Mouse (Mus musculus): ENCODE data around the gene Snx1. TPM values are rescaled to one million over a fixed set of nuclear protein-coding genes. Genes with fewer than 3 reads are reported as not detected.

The Snx1 gene
- polyA plus RNA-seq, 1 experiment from 2014 or later, result 89.6 TPM

- no peak for ATAC-seq
- Histone ChIP-seq H3K36me3 (peaks cover 14% of the 10 kb centered on the region), H3K9me3 (replicated peaks) (no peaks in the 10 kb centered on the region), H3K9ac (no peak overlapping the region), H3K27me3 (replicated peaks) (peaks cover 27% of the 10 kb centered on the region), H3K4me1 (peaks cover 4% of the 10 kb centered on the region), H3K4me3 (no peak overlapping the region), H3K4me2 (no peak overlapping the region), H3K27ac (no peak overlapping the region)
- 51% methylated on average over 4 of the region's 4 CpGs for WGBS (ENCODE audit: insufficient replicate concordance)
These were observed 44.4 kb downstream of the Snx1 start for GRCm38 (mm10) chr9:66081999-66082398.

- peaks cover 7% of the 10 kb centered on the region for H3K4me1 ChIP-seq
- no peak for ATAC-seq
- no peak overlapping the region for H3K9ac ChIP-seq
- H3K27ac ChIP-seq, result no peak overlapping the region
- H3K27me3 ChIP-seq (replicated peaks), result peaks cover 36% of the 10 kb centered on the region
- H3K4me3 ChIP-seq, result no peak overlapping the region
- 71% methylated on average over 3 of the region's 3 CpGs for WGBS (ENCODE audit: insufficient replicate concordance)
- no peaks in the 10 kb centered on the region for H3K9me3 ChIP-seq (replicated peaks)
- H3K4me2 ChIP-seq, result no peak overlapping the region
- 0 out of 2 replicates have a peak, but pooled peaks cover 5% of the 10 kb centered on the region for H3K36me3 ChIP-seq
These were observed 45.5 kb downstream of the Snx1 start for GRCm38 (mm10) chr9:66080804-66081459.

- peaks cover 7% of the 10 kb centered on the region for H3K4me1 ChIP-seq
- no peak overlapping the region for H3K27ac ChIP-seq
- H3K36me3 ChIP-seq, result no peaks in the 10 kb centered on the region
- ATAC-seq, result no peak
- 31% methylated on average over 14 of the region's 14 CpGs for WGBS (ENCODE audit: insufficient replicate concordance)
- no peak overlapping the region for H3K9ac ChIP-seq
- no peak overlapping the region for H3K4me3 ChIP-seq
- peaks cover 4% of the 10 kb centered on the region; the same call in 1 of the 2 replicates for H3K9me3 ChIP-seq (replicated peaks)
- peaks cover 44% of the 10 kb centered on the region for H3K27me3 ChIP-seq (replicated peaks)
- peak overlapping the region; percentile 23; the same call in 1 of the 2 replicates for H3K4me2 ChIP-seq
These were observed 47.9 kb downstream of the Snx1 start for GRCm38 (mm10) chr9:66078493-66078892.

- H3K36me3 ChIP-seq, result no peaks in the 10 kb centered on the region
- no peak for ATAC-seq
- WGBS (ENCODE audit: insufficient replicate concordance), result 66% methylated on average over 3 of the region's 3 CpGs
- H3K4me1 ChIP-seq, result peaks cover 7% of the 10 kb centered on the region
- no peak overlapping the region for H3K27ac ChIP-seq
- no peak overlapping the region for H3K9ac ChIP-seq
- peaks cover 47% of the 10 kb centered on the region for H3K27me3 ChIP-seq (replicated peaks)
- no peak overlapping the region for H3K4me3 ChIP-seq
- H3K9me3 ChIP-seq (replicated peaks), result peaks cover 4% of the 10 kb centered on the region; the same call in 1 of the 2 replicates
- H3K4me2 ChIP-seq, result no peak overlapping the region
These were observed 48.3 kb downstream of the Snx1 start for GRCm38 (mm10) chr9:66078072-66078471.

- H3K9me3 ChIP-seq (replicated peaks), result peaks cover 4% of the 10 kb centered on the region; the same call in 1 of the 2 replicates
- no peak overlapping the region for H3K4me2 ChIP-seq
- peaks cover 49% of the 10 kb centered on the region for H3K27me3 ChIP-seq (replicated peaks)
- H3K36me3 ChIP-seq, result peaks cover 3% of the 10 kb centered on the region
- 70% methylated on average over 7 of the region's 7 CpGs for WGBS (ENCODE audit: insufficient replicate concordance)
- no peak overlapping the region for H3K4me3 ChIP-seq
- ATAC-seq, result no peak
- H3K27ac ChIP-seq, result no peak overlapping the region
- H3K9ac ChIP-seq, result no peak overlapping the region
- H3K4me1 ChIP-seq, result peaks cover 46% of the 10 kb centered on the region
These were observed 53.6 kb downstream of the Snx1 start for GRCm38 (mm10) chr9:66072754-66073153.

GRCm38 (mm10) chr9:66070151-66070550 is 56.2 kb downstream of the Snx1 start:
- Histone ChIP-seq H3K27ac (peak overlapping the region; percentile 87), H3K4me2 (peak overlapping the region; percentile 78), H3K36me3 (peaks cover 29% of the 10 kb centered on the region), H3K9ac (peak overlapping the region; percentile 52), H3K4me3 (peak overlapping the region; percentile 71; the same call in 1 of the 2 replicates), H3K4me1 (peaks cover 54% of the 10 kb centered on the region), H3K9me3 (replicated peaks) (peaks cover 4% of the 10 kb centered on the region; the same call in 1 of the 2 replicates), H3K27me3 (replicated peaks) (peaks cover 34% of the 10 kb centered on the region)
- peak; percentile 43 for ATAC-seq
- WGBS (ENCODE audit: insufficient replicate concordance), result 56% methylated on average over 5 of the region's 5 CpGs

GRCm38 (mm10) chr9:66069583-66069982 is 56.8 kb downstream of the Snx1 start, which contains the start of gene Snx22:
TSS of gene Snx22 (minus strand) at chr9:66069719.
- Histone ChIP-seq H3K4me1 (peaks cover 54% of the 10 kb centered on the region), H3K36me3 (peaks cover 33% of the 10 kb centered on the region), H3K4me3 (peak within 1 kb of the TSS; percentile 71), H3K9ac (peak within 1 kb of the TSS; percentile 83), H3K9me3 (replicated peaks) (peaks cover 3% of the 10 kb centered on the region; the same call in 1 of the 2 replicates), H3K27me3 (replicated peaks) (peaks cover 34% of the 10 kb centered on the region), H3K27ac (peak within 1 kb of the TSS; percentile 87), H3K4me2 (peak within 1 kb of the TSS; percentile 78)
- under 1% methylated on average over 22 of the region's 22 CpGs for WGBS (ENCODE audit: insufficient replicate concordance)
- ATAC-seq, result peak; percentile 95

- Histone ChIP-seq H3K4me2 (peak overlapping the region; percentile 78), H3K27me3 (replicated peaks) (peaks cover 34% of the 10 kb centered on the region), H3K27ac (peak overlapping the region; percentile 79), H3K36me3 (peaks cover 39% of the 10 kb centered on the region), H3K9me3 (replicated peaks) (no peaks in the 10 kb centered on the region), H3K9ac (peak overlapping the region; percentile 83), H3K4me3 (peak overlapping the region; percentile 71), H3K4me1 (peaks cover 54% of the 10 kb centered on the region)
- WGBS (ENCODE audit: insufficient replicate concordance), result 3% methylated on average over 30 of the region's 30 CpGs
- ATAC-seq, result peak; percentile 28
These were observed 57.4 kb downstream of the Snx1 start for GRCm38 (mm10) chr9:66068971-66069391.

- Histone ChIP-seq H3K9ac (peak overlapping the region; percentile 83), H3K27me3 (replicated peaks) (peaks cover 26% of the 10 kb centered on the region), H3K4me3 (peak overlapping the region; percentile 71), H3K36me3 (peaks cover 48% of the 10 kb centered on the region), H3K4me1 (peaks cover 54% of the 10 kb centered on the region), H3K9me3 (replicated peaks) (no peaks in the 10 kb centered on the region), H3K27ac (peak overlapping the region; percentile 79), H3K4me2 (peak overlapping the region; percentile 78)
- ATAC-seq, result no peak
- 65% methylated on average over 4 of the region's 4 CpGs for WGBS (ENCODE audit: insufficient replicate concordance)
These were observed 58.3 kb downstream of the Snx1 start for GRCm38 (mm10) chr9:66068056-66068455.

GRCm38 (mm10) chr9:66067542-66067941 is 58.8 kb downstream of the Snx1 start:
- 37% methylated on average over 5 of the region's 5 CpGs for whole genome bisulfite sequencing (ENCODE audit: insufficient replicate concordance)
- peak overlapping the region; percentile 83 for H3K9ac ChIP-seq
- H3K4me1 ChIP-seq, result peaks cover 57% of the 10 kb centered on the region
- H3K27me3 ChIP-seq (replicated peaks), result peaks cover 22% of the 10 kb centered on the region
- H3K9me3 ChIP-seq (replicated peaks), result no peaks in the 10 kb centered on the region
- H3K27ac ChIP-seq, result peak overlapping the region; percentile 49
- no peak for ATAC-seq
- H3K4me2 ChIP-seq, result peak overlapping the region; percentile 78
- peaks cover 53% of the 10 kb centered on the region for H3K36me3 ChIP-seq
- peak overlapping the region; percentile 71 for H3K4me3 ChIP-seq

- Histone ChIP-seq H3K9ac (no peak overlapping the region), H3K9me3 (replicated peaks) (no peaks in the 10 kb centered on the region), H3K4me1 (peaks cover 62% of the 10 kb centered on the region), H3K36me3 (peaks cover 61% of the 10 kb centered on the region), H3K4me2 (peak overlapping the region; percentile 78), H3K27me3 (replicated peaks) (peaks cover 22% of the 10 kb centered on the region), H3K27ac (peak overlapping the region; percentile 20; the same call in 1 of the 2 replicates), H3K4me3 (peak overlapping the region; percentile 71; the same call in 1 of the 2 replicates)
- WGBS (ENCODE audit: insufficient replicate concordance), result 98% methylated on average over 3 of the region's 3 CpGs
- no peak for ATAC-seq
These were observed 59.6 kb downstream of the Snx1 start for GRCm38 (mm10) chr9:66066791-66067190.

GRCm38 (mm10) chr9:66064316-66064715 is 62.1 kb downstream of the Snx1 start:
- no peak overlapping the region for H3K4me3 ChIP-seq
- no peak overlapping the region for H3K27ac ChIP-seq
- no peaks in the 10 kb centered on the region for H3K9me3 ChIP-seq (replicated peaks)
- H3K4me1 ChIP-seq, result peaks cover 55% of the 10 kb centered on the region
- H3K4me2 ChIP-seq, result no peak overlapping the region
- H3K27me3 ChIP-seq (replicated peaks), result peaks cover 22% of the 10 kb centered on the region
- peaks cover 66% of the 10 kb centered on the region for H3K36me3 ChIP-seq
- WGBS (ENCODE audit: insufficient replicate concordance), result 95% methylated on average over 11 of the region's 11 CpGs
- no peak overlapping the region for H3K9ac ChIP-seq
- no peak for ATAC-seq

All from liver, embryonic 12.5 days (tissue).